Mouse (Mus musculus) limb, embryonic 15.5 days (tissue): Measurements from ENCODE around the gene Pfkfb3. TPM values are rescaled to one million over a fixed set of nuclear protein-coding genes. Genes with fewer than 3 reads are reported as not detected.
A peak's percentile ranks its signal among the peaks of the same experiment; 100 is the strongest.

Experiments used
- ATAC-seq: fragments of 200-750 bp; cut with Nextera tagmentation; 2 replicates; pipeline ENCODE4 v1.8.0; 2017; ENCODE audit warnings: low read depth, moderate TSS enrichment; ENCODE audit not compliant: insufficient number of reproducible peaks, low FRiP score, low TSS enrichment
- H3K27ac ChIP-seq: fragments of 300-500 bp; sonication (generic); 2 replicates; pipeline ENCODE4 v1.5.1; 2015; ENCODE audit warnings: moderate library complexity, mild to moderate bottlenecking, inconsistent platforms
- H3K27me3 ChIP-seq: fragments of 300-500 bp; sonication (generic); 2 replicates; pipeline ENCODE4 v1.6.1; 2015; ENCODE audit warnings: inconsistent platforms
- H3K36me3 ChIP-seq: fragments of 300-500 bp; sonication (generic); 2 replicates; pipeline ENCODE4 v1.6.1; 2015; ENCODE audit warnings: inconsistent platforms
- H3K4me1 ChIP-seq: fragments of 300-500 bp; sonication (generic); 2 replicates; pipeline ENCODE4 v1.6.1; 2015; ENCODE audit warnings: inconsistent platforms
- H3K4me2 ChIP-seq: fragments of 300-500 bp; sonication (generic); 2 replicates; pipeline ENCODE4 v1.6.1; 2015; ENCODE audit warnings: mild to moderate bottlenecking, inconsistent platforms
- H3K4me3 ChIP-seq: fragments of 300-500 bp; sonication (generic); 2 replicates; pipeline ENCODE4 v1.5.1; 2015; ENCODE audit warnings: mild to moderate bottlenecking, inconsistent platforms
- H3K9ac ChIP-seq: fragments of 300-500 bp; sonication (generic); 2 replicates; pipeline ENCODE4 v1.6.1; 2015; ENCODE audit warnings: inconsistent platforms
- H3K9me3 ChIP-seq: fragments of 300-500 bp; sonication (generic); 2 replicates; pipeline ENCODE4 v1.6.1; 2016; ENCODE audit warnings: inconsistent platforms
- WGBS: fragments of 180-500 bp; shearing (Covaris S2); methylation state at CpG from one replicate; pipeline ENCODE4 v1.1.7; 2015; 5-methylcytosine and 5-hydroxymethylcytosine counted together
- polyA plus RNA-seq: library from polyadenylated mRNA; unstranded; fragments of >200 nt; fragmentation: Nextera tagmentation; extraction: Ambion mirVana; gene quantifications from 2 replicates; pipeline ENCODE4 v1.2.1, GENCODE M21; 2015

The Pfkfb3 gene
- polyA plus RNA-seq, 1 experiment from 2014 or later: 18.8 TPM

- WGBS: 81% methylated on average over 5 of the region's 5 CpGs
Observed at GRCm38 (mm10) chr2:11526063-11526462, 27.8 kb downstream of the Pfkfb3 start.

DNA sequence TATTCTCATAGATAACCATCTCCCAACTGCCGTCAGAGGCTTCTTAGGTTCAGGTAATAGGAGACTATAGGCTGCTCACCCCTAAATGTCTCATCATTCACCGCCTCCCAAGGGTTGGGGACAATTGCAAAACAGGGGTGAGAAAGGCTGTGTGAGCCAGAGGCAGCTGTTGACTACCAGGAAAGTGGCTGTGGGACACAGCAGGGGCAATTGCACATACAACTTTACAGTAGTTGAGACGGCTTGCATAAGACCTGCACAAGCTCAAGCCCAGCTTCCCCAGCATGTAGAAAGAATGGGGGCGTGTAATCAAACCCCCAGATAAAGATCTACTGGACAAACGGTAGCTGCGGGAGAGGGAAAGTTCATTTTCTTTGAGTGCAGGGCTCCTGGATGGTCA is 29.1 kb downstream of the Pfkfb3 start:
- no peaks in the 10 kb centered on the region for H3K9me3 ChIP-seq
- no peaks in the 10 kb centered on the region for H3K36me3 ChIP-seq
- H3K9ac ChIP-seq: no peak overlapping the region
- H3K27me3 ChIP-seq: no peaks in the 10 kb centered on the region
- no peak overlapping the region for H3K4me2 ChIP-seq
- no peak overlapping the region for H3K4me3 ChIP-seq
- ATAC-seq: no peak
- 85% methylated on average over 6 of the region's 6 CpGs for whole genome bisulfite sequencing
- H3K4me1 ChIP-seq: no peaks in the 10 kb centered on the region
- no peak overlapping the region for H3K27ac ChIP-seq

More at GRCm38 (mm10) chr2:11526063-11526462, 27.8 kb downstream of the Pfkfb3 start:
- H3K4me3 ChIP-seq: no peak overlapping the region
- H3K4me1 ChIP-seq: 0 out of 2 replicates have a peak, but pooled peaks cover 2% of the 10 kb centered on the region
- H3K27ac ChIP-seq: no peak overlapping the region
- no peak overlapping the region for H3K4me2 ChIP-seq
- H3K36me3 ChIP-seq: no peaks in the 10 kb centered on the region
- no peaks in the 10 kb centered on the region for H3K9me3 ChIP-seq
- H3K9ac ChIP-seq: no peak overlapping the region
- ATAC-seq: no peak
- H3K27me3 ChIP-seq: no peaks in the 10 kb centered on the region

DNA sequence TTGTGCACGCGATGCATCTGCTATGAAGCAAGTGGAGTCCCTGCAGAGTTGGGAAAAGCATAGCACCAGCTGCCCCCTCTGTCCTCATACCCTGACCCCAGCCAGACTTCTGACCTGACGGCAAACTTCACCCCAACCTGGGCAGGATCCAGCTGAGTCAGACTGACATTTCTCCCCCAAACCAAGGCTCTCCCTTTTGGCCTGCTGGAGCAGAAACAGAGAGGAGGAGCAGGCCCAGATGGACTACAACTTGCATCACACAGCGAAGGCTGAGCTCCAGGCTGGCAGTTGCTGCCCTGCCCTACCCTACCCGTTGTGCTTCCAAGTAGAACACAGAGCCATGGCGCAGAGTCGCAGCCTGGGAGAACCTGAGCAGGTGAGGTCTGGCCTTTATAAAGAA is 32.1 kb downstream of the Pfkfb3 start:
- Histone ChIP-seq H3K9me3 (no peaks in the 10 kb centered on the region), H3K4me2 (no peak overlapping the region), H3K4me3 (no peak overlapping the region), H3K9ac (no peak overlapping the region), H3K27me3 (no peaks in the 10 kb centered on the region), H3K36me3 (no peaks in the 10 kb centered on the region), H3K27ac (no peak overlapping the region), H3K4me1 (no peaks in the 10 kb centered on the region)
- WGBS: 89% methylated on average over 7 of the region's 7 CpGs
- no peak for ATAC-seq

DNA sequence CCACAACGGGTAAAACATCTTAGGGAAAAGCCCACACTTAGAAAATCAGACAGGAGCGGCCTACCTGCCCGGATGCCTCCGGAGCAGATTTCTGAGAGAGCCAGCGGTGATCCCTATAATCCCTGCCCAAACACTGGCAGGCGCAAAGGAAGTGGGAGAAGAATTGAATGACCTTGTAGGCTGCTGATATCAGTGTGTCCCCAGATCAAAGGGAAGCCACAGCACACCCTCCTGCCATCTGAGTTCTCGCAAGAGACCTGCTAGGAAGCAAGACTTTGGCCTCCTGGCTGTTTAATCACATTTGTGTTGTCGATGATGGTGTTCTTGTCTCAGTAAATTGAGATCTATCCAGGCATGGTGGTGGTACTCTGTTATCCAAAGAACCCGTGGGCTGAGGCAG is 33.1 kb downstream of the Pfkfb3 start:
- Histone ChIP-seq H3K4me3 (no peak overlapping the region), H3K9me3 (no peaks in the 10 kb centered on the region), H3K4me1 (no peaks in the 10 kb centered on the region), H3K9ac (no peak overlapping the region), H3K27me3 (no peaks in the 10 kb centered on the region), H3K36me3 (no peaks in the 10 kb centered on the region), H3K27ac (no peak overlapping the region), H3K4me2 (no peak overlapping the region)
- no peak for ATAC-seq
- 81% methylated on average over 9 of the region's 9 CpGs for WGBS

DNA sequence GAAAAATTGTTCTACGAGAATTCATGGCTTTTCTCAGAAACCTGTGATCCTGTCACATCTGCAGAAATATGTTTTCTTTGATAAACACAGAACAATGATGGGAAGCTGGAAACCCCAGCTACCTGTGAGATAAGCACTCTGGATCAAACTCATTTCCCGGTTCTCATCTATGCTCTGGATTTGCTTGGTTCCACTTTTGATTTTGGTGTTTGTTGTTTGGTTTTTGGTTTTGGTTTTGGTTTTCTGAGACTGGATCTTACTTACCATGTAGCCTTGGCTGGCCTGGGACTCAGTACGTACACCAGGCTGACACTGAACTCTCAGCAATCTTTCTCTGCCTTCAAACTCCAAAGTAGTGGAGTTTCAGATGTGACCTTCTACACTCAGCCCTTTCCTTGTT is 38.0 kb downstream of the Pfkfb3 start:
- no peak for ATAC-seq
- H3K9ac ChIP-seq: no peak overlapping the region
- no peaks in the 10 kb centered on the region for H3K9me3 ChIP-seq
- no peak overlapping the region for H3K27ac ChIP-seq
- 84% methylated on average over 3 of the region's 3 CpGs for WGBS
- H3K4me3 ChIP-seq: no peak overlapping the region
- H3K36me3 ChIP-seq: no peaks in the 10 kb centered on the region
- H3K4me2 ChIP-seq: no peak overlapping the region
- H3K4me1 ChIP-seq: 0 out of 2 replicates have a peak, but pooled peaks cover 8% of the 10 kb centered on the region
- H3K27me3 ChIP-seq: no peaks in the 10 kb centered on the region

GRCm38 (mm10) chr2:11513057-11513967 is 40.6 kb downstream of the Pfkfb3 start:
- 57% methylated on average over 18 of the region's 18 CpGs for WGBS
- H3K4me1 ChIP-seq: 0 out of 2 replicates have a peak, but pooled peaks cover 8% of the 10 kb centered on the region
- H3K4me2 ChIP-seq: no peak overlapping the region
- H3K36me3 ChIP-seq: no peaks in the 10 kb centered on the region
- no peak overlapping the region for H3K27ac ChIP-seq
- no peaks in the 10 kb centered on the region for H3K27me3 ChIP-seq
- no peak for ATAC-seq
- H3K4me3 ChIP-seq: no peak overlapping the region
- no peaks in the 10 kb centered on the region for H3K9me3 ChIP-seq
- H3K9ac ChIP-seq: no peak overlapping the region

- Histone ChIP-seq H3K4me2 (no peak overlapping the region), H3K4me1 (0 out of 2 replicates have a peak, but pooled peaks cover 8% of the 10 kb centered on the region), H3K9ac (no peak overlapping the region), H3K9me3 (no peaks in the 10 kb centered on the region), H3K27me3 (no peaks in the 10 kb centered on the region), H3K27ac (no peak overlapping the region), H3K4me3 (no peak overlapping the region), H3K36me3 (no peaks in the 10 kb centered on the region)
- WGBS: 92% methylated on average over 1 of the region's 1 CpGs
- ATAC-seq: no peak
Observed at GRCm38 (mm10) chr2:11512127-11512526, 41.8 kb downstream of the Pfkfb3 start.

- ATAC-seq: no peak
- peak overlapping the region; percentile 95 for H3K27ac ChIP-seq
- H3K4me1 ChIP-seq: peaks cover 38% of the 10 kb centered on the region
- H3K4me3 ChIP-seq: peak overlapping the region; percentile 63
- H3K9me3 ChIP-seq: no peaks in the 10 kb centered on the region
- H3K4me2 ChIP-seq: peak overlapping the region; percentile 90
- H3K9ac ChIP-seq: no peak overlapping the region
- 0 out of 2 replicates have a peak, but pooled peaks cover 3% of the 10 kb centered on the region for H3K36me3 ChIP-seq
- H3K27me3 ChIP-seq: no peaks in the 10 kb centered on the region
- WGBS: 18% methylated on average over 7 of the region's 7 CpGs
Observed at GRCm38 (mm10) chr2:11503736-11504135, 50.1 kb downstream of the Pfkfb3 start.

- peaks cover 38% of the 10 kb centered on the region for H3K4me1 ChIP-seq
- peak; percentile 82 for ATAC-seq
- no peaks in the 10 kb centered on the region for H3K27me3 ChIP-seq
- H3K27ac ChIP-seq: peak overlapping the region; percentile 95
- peak overlapping the region; percentile 90 for H3K4me2 ChIP-seq
- H3K9ac ChIP-seq: peak overlapping the region; percentile 31
- no peaks in the 10 kb centered on the region for H3K9me3 ChIP-seq
- H3K36me3 ChIP-seq: peaks cover 7% of the 10 kb centered on the region; the same call in 1 of the 2 replicates
- peak overlapping the region; percentile 63 for H3K4me3 ChIP-seq
- under 1% methylated on average over 35 of the region's 39 CpGs for whole genome bisulfite sequencing
Observed at GRCm38 (mm10) chr2:11502901-11503431, 50.9 kb downstream of the Pfkfb3 start.

DNA sequence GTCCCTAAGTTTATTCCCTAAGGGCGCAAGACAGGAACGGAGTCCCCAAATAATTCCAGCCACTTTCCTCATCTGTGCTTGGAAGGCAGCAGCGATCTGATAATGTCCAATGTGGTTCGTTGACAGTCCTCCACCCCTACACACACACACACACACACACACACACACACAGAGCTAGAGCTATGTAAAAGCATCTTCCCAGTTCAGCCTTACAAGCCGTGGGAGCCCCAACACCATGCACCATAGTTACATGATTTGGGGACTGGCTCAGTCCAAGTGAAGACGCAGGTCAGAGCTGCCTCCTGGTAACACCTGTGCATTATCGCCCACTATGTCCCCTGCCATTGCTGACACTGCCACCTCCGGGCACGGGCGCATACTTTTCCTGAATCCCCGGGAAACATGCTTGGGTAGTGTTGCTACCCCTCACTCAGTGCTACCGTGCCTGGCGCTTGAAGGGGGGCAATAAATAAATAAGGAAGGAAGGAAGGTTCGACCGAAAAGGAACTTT is 51.6 kb downstream of the Pfkfb3 start:
- Histone ChIP-seq H3K4me1 (peaks cover 38% of the 10 kb centered on the region), H3K4me3 (peak overlapping the region; percentile 63), H3K27ac (peak overlapping the region; percentile 95), H3K9me3 (no peaks in the 10 kb centered on the region), H3K27me3 (no peaks in the 10 kb centered on the region), H3K9ac (peak overlapping the region; percentile 31; the same call in 1 of the 2 replicates), H3K4me2 (peak overlapping the region; percentile 90), H3K36me3 (peaks cover 11% of the 10 kb centered on the region; the same call in 1 of the 2 replicates)
- peak; percentile 15; the same call in 1 of the 2 replicates for ATAC-seq
- WGBS: 1% methylated on average over 15 of the region's 15 CpGs

GRCm38 (mm10) chr2:11501301-11502254 is 52.3 kb downstream of the Pfkfb3 start:
- under 1% methylated on average over 76 of the region's 76 CpGs for WGBS
- Histone ChIP-seq H3K4me1 (peaks cover 40% of the 10 kb centered on the region), H3K9ac (peak overlapping the region; percentile 51), H3K4me2 (peak overlapping the region; percentile 90), H3K27ac (peak overlapping the region; percentile 95), H3K4me3 (peak overlapping the region; percentile 63), H3K36me3 (peaks cover 11% of the 10 kb centered on the region; the same call in 1 of the 2 replicates), H3K9me3 (no peaks in the 10 kb centered on the region), H3K27me3 (no peaks in the 10 kb centered on the region)
- peak; percentile 83 for ATAC-seq
